Mouse (Mus musculus) olfactory bulb, adult 2 months (tissue): ENCODE measurements around the gene Rps27l.

Source experiments
- CTCF ChIP-seq: fragments of 200-500 bp; IDR thresholded peaks from 2 replicates; pipeline ENCODE4 v1.5.1; 2012; ENCODE audit warnings: low read depth, mild to moderate bottlenecking, low read length, moderate library complexity; ENCODE audit not compliant: insufficient read depth
- POLR2A ChIP-seq: fragments of 200-500 bp; IDR thresholded peaks from 2 replicates; pipeline ENCODE4 v1.6.1; 2012; ENCODE audit warnings: mild to moderate bottlenecking, low read depth, low read length, moderate library complexity; ENCODE audit not compliant: insufficient read depth

GRCm38 (mm10) chr9:66985377-66985776 lies 39.5 kb downstream of the Rps27l start:
- no peak for TF ChIP-seq CTCF
- no peak for TF ChIP-seq POLR2A
